8 mouse cellular contexts compared by ENCODE assay signal in genomic region chr6:113822417-113822816, GRCm38 (mm10).
A peak's percentile ranks its signal among the peaks of the same experiment; 100 is the strongest.
DNase-seq lines count a peak whose midpoint lies in the region; ATAC-seq lines count a peak whose summit lies in the region.

No protein-coding gene starts in this region.

- no peak for ATAC-seq in hindbrain, embryonic 12.5 days (ENCODE audit: low FRiP score)
- ATAC-seq in liver, embryonic 11.5 days (replicated peaks; ENCODE audit: low FRiP score), result no peak

- H3K9me3 ChIP-seq in hindbrain, embryonic 10.5 days, result no peaks in the 10 kb centered on the region
- no peaks in the 10 kb centered on the region for H3K9me3 ChIP-seq in hindbrain, embryonic 12.5 days (replicated peaks)
- no peaks in the 10 kb centered on the region for H3K9me3 ChIP-seq in liver, embryonic 11.5 days (ENCODE audit: control insufficient read depth, low read length)

- DNase-seq in hindbrain, embryonic 10.5 days (ENCODE audit: low spot score), result peak; percentile 50
- DNase-seq in R1 (ENCODE audit: low read depth, low spot score), result peak; percentile 75
- peak; percentile 86 to 94 for DNase-seq in cerebellum, postnatal 14 days
- peak; percentile 12 to 55 for DNase-seq in kidney, adult 8-10 months
- DNase-seq in liver, embryonic 11.5 days (ENCODE audit: low spot score), result peak; percentile 53
- peak; percentile 68 for DNase-seq in right cerebral cortex, postnatal 14 days
- DNase-seq in adipocyte (ENCODE audit: low spot score), result no peak

- no peak overlapping the region for H3K9ac ChIP-seq in hindbrain, embryonic 12.5 days
- no peak overlapping the region for H3K9ac ChIP-seq in liver, embryonic 11.5 days (ENCODE audit: low read depth, low read length)

- WGBS in hindbrain, embryonic 10.5 days, result 42% methylated on average over 7 of the region's 7 CpGs
- WGBS in hindbrain, embryonic 12.5 days, result 36% methylated on average over 7 of the region's 7 CpGs
- WGBS in liver, embryonic 11.5 days, result 33% methylated on average over 7 of the region's 7 CpGs

- H3K4me2 ChIP-seq in hindbrain, embryonic 12.5 days (replicated peaks), result no peak overlapping the region
- H3K4me2 ChIP-seq in liver, embryonic 11.5 days, result no peak overlapping the region

- H3K4me3 ChIP-seq in hindbrain, embryonic 10.5 days, result no peak overlapping the region
- no peak overlapping the region for H3K4me3 ChIP-seq in hindbrain, embryonic 12.5 days
- no peak overlapping the region for H3K4me3 ChIP-seq in liver, embryonic 11.5 days (ENCODE audit: low read depth, low read length)

- H3K4me1 ChIP-seq in hindbrain, embryonic 10.5 days (replicated peaks), result no peaks in the 10 kb centered on the region
- H3K4me1 ChIP-seq in hindbrain, embryonic 12.5 days, result peaks cover 8% of the 10 kb centered on the region; the same call in 1 of the 2 replicates
- H3K4me1 ChIP-seq in liver, embryonic 11.5 days (replicated peaks; ENCODE audit: control insufficient read depth, insufficient read depth, low read length), result no peaks in the 10 kb centered on the region

- H3K27me3 ChIP-seq in hindbrain, embryonic 10.5 days (ENCODE audit: insufficient read depth, poor library complexity, severe bottlenecking), result no peaks in the 10 kb centered on the region
- H3K27me3 ChIP-seq in hindbrain, embryonic 12.5 days, result no peaks in the 10 kb centered on the region
- H3K27me3 ChIP-seq in liver, embryonic 11.5 days (replicated peaks; ENCODE audit: control insufficient read depth, insufficient read depth, low read length), result no peaks in the 10 kb centered on the region

- H3K36me3 ChIP-seq in hindbrain, embryonic 10.5 days, result no peaks in the 10 kb centered on the region
- no peaks in the 10 kb centered on the region for H3K36me3 ChIP-seq in hindbrain, embryonic 12.5 days
- H3K36me3 ChIP-seq in liver, embryonic 11.5 days (ENCODE audit: control insufficient read depth, insufficient read depth, low read length), result no peaks in the 10 kb centered on the region

- no peak overlapping the region for H3K27ac ChIP-seq in hindbrain, embryonic 10.5 days
- H3K27ac ChIP-seq in hindbrain, embryonic 12.5 days, result no peak overlapping the region
- H3K27ac ChIP-seq in liver, embryonic 11.5 days (ENCODE audit: low read depth, low read length), result no peak overlapping the region
